Mouse (Mus musculus): ENCODE measurements around the gene Eid2. TPM values are rescaled to one million over a fixed set of nuclear protein-coding genes. Genes with fewer than 3 reads are reported as not detected.

Gene Eid2
- total and polyA plus RNA-seq, 3 experiments = not detected

GRCm38 (mm10) chr7:28248957-28249356 is 18.7 kb upstream of the Eid2 start:
- dilution Hi-C loops (cut with MboI; ENCODE audit: extremely low pct_ligation_motif_present, extremely low pct_unique_long_range_greater_than_20kb, low sequenced_read_pairs) (no loop called here), in situ Hi-C loops (cut with MboI; ENCODE audit: low pct_ligation_motif_present, low pct_unique_long_range_greater_than_20kb, low sequenced_read_pairs) (no loop called here)
- Histone ChIP-seq H3K9ac (ENCODE audit: insufficient read depth, low read depth) (no peak overlapping the region), H3K27me3 (replicated peaks) (peaks cover 23% of the 10 kb centered on the region), H3K27ac (ENCODE audit: insufficient read depth, low read depth) (no peak overlapping the region), H3K4me1 (ENCODE audit: control insufficient read depth in 1 of 2, insufficient read depth in 2 of 2) (no peaks in the 10 kb centered on the region), H3K36me3 (replicated peaks in 1 of 2; ENCODE audit: control insufficient read depth in 1 of 2, insufficient read depth in 1 of 2, low read length in 1 of 2) (no peaks in the 10 kb centered on the region), H3K4me3 (replicated peaks in 1 of 3; ENCODE audit: low read depth in 2 of 3, low read length in 2 of 3, poor library complexity in 1 of 3) (no peak overlapping the region), H3K79me2 (replicated peaks; ENCODE audit: control insufficient read depth, extremely low read depth, insufficient read depth, poor library complexity, severe bottlenecking) (no peaks in the 10 kb centered on the region), H3K4me2 (ENCODE audit: insufficient read depth, low read depth, poor library complexity, severe bottlenecking) (no peak overlapping the region), H3K9me3 (replicated peaks; ENCODE audit: low read length) (peaks cover 9% of the 10 kb centered on the region)
- DNase-seq (ENCODE audit: extremely low read depth) = no peak
- no peak for TF ChIP-seq POLR2A (IDR thresholded peaks at IDR 0.05; ENCODE audit: low read depth, low read length)
- no peak for TF ChIP-seq CHD2 (IDR thresholded peaks at IDR 0.05; ENCODE audit: low read length)

DNA sequence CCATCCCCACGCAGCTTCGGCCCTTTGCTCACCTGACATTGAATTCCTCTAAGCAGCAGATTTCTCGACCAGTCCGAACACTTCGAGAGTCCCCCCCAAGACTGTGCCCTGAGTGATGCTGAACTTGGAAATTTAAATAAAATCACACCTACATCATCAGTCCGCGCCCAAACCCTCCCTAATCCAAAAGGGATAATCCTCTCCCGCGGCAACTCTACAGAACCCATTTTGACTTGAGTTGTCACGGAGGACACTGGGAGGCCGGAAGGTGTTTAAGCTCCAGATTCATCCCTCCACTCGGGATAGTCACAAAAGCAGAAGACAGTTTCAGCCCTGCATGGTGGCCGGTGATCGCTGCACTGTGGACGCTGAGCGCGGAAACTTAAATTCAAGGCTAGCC is 15.7 kb upstream of the Eid2 start:
- Histone ChIP-seq H3K9me3 (replicated peaks; ENCODE audit: low read length) (peaks cover 16% of the 10 kb centered on the region), H3K4me3 (replicated peaks in 1 of 3; ENCODE audit: low read depth in 2 of 3, low read length in 2 of 3, poor library complexity in 1 of 3) (no peak overlapping the region), H3K4me2 (ENCODE audit: insufficient read depth, low read depth, poor library complexity, severe bottlenecking) (no peak overlapping the region), H3K79me2 (replicated peaks; ENCODE audit: control insufficient read depth, extremely low read depth, insufficient read depth, poor library complexity, severe bottlenecking) (no peaks in the 10 kb centered on the region), H3K9ac (ENCODE audit: insufficient read depth, low read depth) (no peak overlapping the region), H3K36me3 (replicated peaks in 1 of 2; ENCODE audit: control insufficient read depth in 1 of 2, insufficient read depth in 1 of 2, low read length in 1 of 2) (no peaks in the 10 kb centered on the region), H3K27ac (ENCODE audit: insufficient read depth, low read depth) (no peak overlapping the region), H3K27me3 (replicated peaks) (peaks cover 23% of the 10 kb centered on the region), H3K4me1 (ENCODE audit: control insufficient read depth in 1 of 2, insufficient read depth in 2 of 2) (no peaks in the 10 kb centered on the region)
- TF ChIP-seq KAT2A (IDR thresholded peaks at IDR 0.05; ENCODE audit: insufficient replicate concordance, low read length) (no peak), JUN (IDR thresholded peaks at IDR 0.05; ENCODE audit: insufficient read depth, low read depth, low read length) (no peak), NRF1 (IDR thresholded peaks at IDR 0.05; ENCODE audit: low read depth, low read length) (no peak), JUND (conservative IDR thresholded peaks at IDR 0.05; ENCODE audit: low read depth, low read length) (no peak), MEF2A (IDR thresholded peaks at IDR 0.05; ENCODE audit: borderline replicate concordance, low read depth, low read length) (no peak), POLR2A (IDR thresholded peaks at IDR 0.05; ENCODE audit: low read depth, low read length) (no peak), ZNF384 (IDR thresholded peaks at IDR 0.05; ENCODE audit: low read depth, low read length) (no peak), SMC3 (IDR thresholded peaks at IDR 0.05; ENCODE audit: low read depth, low read length) (no peak), TBP (conservative IDR thresholded peaks at IDR 0.05; ENCODE audit: low read depth, low read length) (no peak), NELFE (IDR thresholded peaks at IDR 0.05; ENCODE audit: low read depth, low read length) (no peak), UBTF (IDR thresholded peaks at IDR 0.05; ENCODE audit: low read depth, low read length) (no peak), CHD2 (IDR thresholded peaks at IDR 0.05; ENCODE audit: low read length) (no peak), TCF12 (IDR thresholded peaks at IDR 0.05; ENCODE audit: low read depth, low read length) (no peak), BHLHE40 (IDR thresholded peaks at IDR 0.05; ENCODE audit: low read depth, low read length) (no peak), USF1 (IDR thresholded peaks at IDR 0.05; ENCODE audit: low read depth, low read length) (no peak), MAZ (IDR thresholded peaks at IDR 0.05; ENCODE audit: low read depth, low read length) (no peak)
- dilution Hi-C loops (cut with MboI; ENCODE audit: extremely low pct_ligation_motif_present, extremely low pct_unique_long_range_greater_than_20kb, low sequenced_read_pairs) = no loop called here
- no peak for DNase-seq (ENCODE audit: extremely low read depth)
- in situ Hi-C loops (cut with MboI; ENCODE audit: low pct_ligation_motif_present, low pct_unique_long_range_greater_than_20kb, low sequenced_read_pairs) = no loop called here

Measured in CH12.LX (cell line).